Mouse (Mus musculus) CH12.LX (cell line): ENCODE results near the gene Zfp771.

Source experiments
- CHD1 ChIP-seq: IDR thresholded peaks from 2 replicates; pipeline ENCODE4 v1.6.1; 2012; ENCODE audit warnings: low read depth, low read length, improper control_type of control experiment, inconsistent platforms
- CTCF ChIP-seq, 2 experiments: IDR thresholded peaks in 1 of 2; conservative IDR thresholded peaks in 1 of 2; 2 replicates each; pipeline ENCODE4 v1.5.1; 2011 to 2012; ENCODE audit warnings: low read depth in 2 of 2, low read length in 2 of 2, improper control_type of control experiment in 1 of 2, inconsistent platforms in 1 of 2, mild to moderate bottlenecking in 1 of 2, moderate library complexity in 1 of 2
- ELF1 ChIP-seq: IDR thresholded peaks from 2 replicates; pipeline ENCODE4 v1.6.1; 2014; ENCODE audit warnings: low read depth, mild to moderate bottlenecking, inconsistent platforms, low read length, improper control_type of control experiment
- EP300 ChIP-seq: IDR thresholded peaks from 2 replicates; pipeline ENCODE4 v1.6.1; 2011; ENCODE audit warnings: low read length, improper control_type of control experiment
- HCFC1 ChIP-seq: IDR thresholded peaks from 2 replicates; pipeline ENCODE4 v1.6.1; 2012; ENCODE audit warnings: low read depth, mild to moderate bottlenecking, inconsistent platforms, low read length, improper control_type of control experiment
- JUND ChIP-seq: conservative IDR thresholded peaks from 2 replicates; pipeline ENCODE4 v1.6.1; 2011; ENCODE audit warnings: low read depth, low read length, improper control_type of control experiment
- MAZ ChIP-seq: IDR thresholded peaks from 2 replicates; pipeline ENCODE4 v1.6.1; 2012; ENCODE audit warnings: low read depth, mild to moderate bottlenecking, inconsistent platforms, low read length, improper control_type of control experiment, moderate library complexity
- MEF2A ChIP-seq: IDR thresholded peaks from 2 replicates; pipeline ENCODE4 v1.6.1; 2014; ENCODE audit warnings: low read depth, mild to moderate bottlenecking, inconsistent platforms, low read length, improper control_type of control experiment, borderline replicate concordance
- MXI1 ChIP-seq: IDR thresholded peaks from 2 replicates; pipeline ENCODE4 v1.6.1; 2011; ENCODE audit warnings: mild to moderate bottlenecking, low read depth, low read length, improper control_type of control experiment
- POLR2A ChIP-seq: IDR thresholded peaks from 2 replicates; pipeline ENCODE4 v1.6.1; 2011; ENCODE audit warnings: low read depth, mild to moderate bottlenecking, improper control_type of control experiment, low read length
- POLR2AphosphoS2 ChIP-seq: IDR thresholded peaks from 2 replicates; pipeline ENCODE4 v1.6.1; 2011; ENCODE audit warnings: low read depth, low read length, improper control_type of control experiment
- SIN3A ChIP-seq: IDR thresholded peaks from 2 replicates; pipeline ENCODE4 v1.6.1; 2012; ENCODE audit warnings: low read length, improper control_type of control experiment, inconsistent platforms
- USF1 ChIP-seq: IDR thresholded peaks from 2 replicates; pipeline ENCODE4 v1.6.1; 2014; ENCODE audit warnings: low read depth, mild to moderate bottlenecking, inconsistent platforms, low read length, improper control_type of control experiment

DNA sequence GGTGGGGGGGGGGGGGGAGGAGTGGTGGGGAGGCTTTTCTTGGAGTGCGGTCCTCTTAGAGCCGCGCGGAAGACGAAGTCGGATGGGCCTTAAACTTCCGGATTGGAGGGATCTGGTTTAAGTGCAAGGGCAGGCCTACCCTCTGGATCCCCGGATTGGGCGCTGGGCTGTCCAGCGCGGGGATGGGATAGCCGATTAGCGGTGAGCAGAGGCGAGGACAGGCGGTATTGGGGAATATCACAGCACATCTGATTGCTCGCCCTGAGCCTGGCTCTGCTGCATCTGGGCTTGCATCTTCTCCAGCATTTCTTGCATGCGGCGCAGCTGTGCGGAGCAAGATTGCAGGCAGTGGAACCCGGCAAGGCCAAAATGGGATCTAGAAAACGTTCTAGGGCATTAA is 29.6 kb upstream of the Zfp771 start:
- TF ChIP-seq USF1 (no peak), CTCF (conservative IDR thresholded peaks at IDR 0.05 in 1 of 2, IDR thresholded peaks at IDR 0.05 in 1 of 2; ENCODE audit: low read depth in 2 of 2, low read length in 2 of 2) (no peak), EP300 (no peak), MAZ (no peak), POLR2A (no peak), ELF1 (no peak), SIN3A (no peak), MEF2A (no peak), CHD1 (no peak), MXI1 (no peak), JUND (no peak), POLR2AphosphoS2 (no peak), HCFC1 (no peak)
